Mouse (Mus musculus) kidney, embryonic 14.5 days (tissue): ENCODE data around the gene Zmat1. TPM values are rescaled to one million over a fixed set of nuclear protein-coding genes. Genes with fewer than 3 reads are reported as not detected.

Source experiments
- ATAC-seq: fragments of 200-750 bp; cut with Nextera tagmentation; 2 replicates; pipeline ENCODE4 v1.8.0; 2017; ENCODE audit warnings: moderate number of reproducible peaks, mild to moderate bottlenecking, moderate TSS enrichment, moderate library complexity; ENCODE audit not compliant: low FRiP score, low TSS enrichment
- H3K27ac ChIP-seq: fragments of 300-500 bp; sonication (generic); 2 replicates; pipeline ENCODE4 v1.5.1; 2014; ENCODE audit warnings: low read depth, mild to moderate bottlenecking, low read length, moderate library complexity, mixed read lengths
- H3K27me3 ChIP-seq: fragments of 300-500 bp; sonication (generic); 2 replicates; pipeline ENCODE4 v1.6.1; 2014; ENCODE audit warnings: mild to moderate bottlenecking, low read length; ENCODE audit not compliant: control insufficient read depth, insufficient read depth
- H3K36me3 ChIP-seq: fragments of 300-500 bp; sonication (generic); 2 replicates; pipeline ENCODE4 v1.6.1; 2014; ENCODE audit warnings: low read length, mixed read lengths; ENCODE audit not compliant: control insufficient read depth, insufficient read depth
- H3K4me1 ChIP-seq: fragments of 300-500 bp; sonication (generic); 2 replicates; pipeline ENCODE4 v1.6.1; 2014; ENCODE audit warnings: low read length, mixed read lengths; ENCODE audit not compliant: control insufficient read depth, insufficient read depth
- H3K4me2 ChIP-seq: fragments of 300-500 bp; sonication (generic); replicated peaks from 2 replicates; pipeline ENCODE4 v1.6.1; 2014; ENCODE audit warnings: low read depth, mild to moderate bottlenecking, low read length
- H3K4me3 ChIP-seq: fragments of 300-500 bp; sonication (generic); 2 replicates; pipeline ENCODE4 v1.5.1; 2014; ENCODE audit warnings: mild to moderate bottlenecking, low read length
- H3K9ac ChIP-seq: fragments of 300-500 bp; sonication (generic); 2 replicates; pipeline ENCODE4 v1.6.1; 2014; ENCODE audit warnings: low read depth, mild to moderate bottlenecking, low read length, moderate library complexity
- H3K9me3 ChIP-seq: fragments of 300-500 bp; sonication (generic); 2 replicates; pipeline ENCODE4 v1.6.1; 2016; ENCODE audit warnings: low read length; ENCODE audit not compliant: control insufficient read depth
- WGBS: fragments of 180-500 bp; shearing (Covaris S2); extraction: QIAGEN DNeasy Blood & Tissue Kit; methylation state at CpG from one replicate; pipeline ENCODE4 v1.1.7; 2014; 5-methylcytosine and 5-hydroxymethylcytosine counted together
- polyA plus RNA-seq: library from polyadenylated mRNA; unstranded; fragments of >200 nt; fragmentation: Nextera tagmentation; extraction: Ambion mirVana; gene quantifications from 2 replicates; pipeline ENCODE4 v1.2.1, GENCODE M21; 2014

Gene Zmat1
- polyA plus RNA-seq, 1 experiment from 2014 or later: 6.7 TPM

DNA sequence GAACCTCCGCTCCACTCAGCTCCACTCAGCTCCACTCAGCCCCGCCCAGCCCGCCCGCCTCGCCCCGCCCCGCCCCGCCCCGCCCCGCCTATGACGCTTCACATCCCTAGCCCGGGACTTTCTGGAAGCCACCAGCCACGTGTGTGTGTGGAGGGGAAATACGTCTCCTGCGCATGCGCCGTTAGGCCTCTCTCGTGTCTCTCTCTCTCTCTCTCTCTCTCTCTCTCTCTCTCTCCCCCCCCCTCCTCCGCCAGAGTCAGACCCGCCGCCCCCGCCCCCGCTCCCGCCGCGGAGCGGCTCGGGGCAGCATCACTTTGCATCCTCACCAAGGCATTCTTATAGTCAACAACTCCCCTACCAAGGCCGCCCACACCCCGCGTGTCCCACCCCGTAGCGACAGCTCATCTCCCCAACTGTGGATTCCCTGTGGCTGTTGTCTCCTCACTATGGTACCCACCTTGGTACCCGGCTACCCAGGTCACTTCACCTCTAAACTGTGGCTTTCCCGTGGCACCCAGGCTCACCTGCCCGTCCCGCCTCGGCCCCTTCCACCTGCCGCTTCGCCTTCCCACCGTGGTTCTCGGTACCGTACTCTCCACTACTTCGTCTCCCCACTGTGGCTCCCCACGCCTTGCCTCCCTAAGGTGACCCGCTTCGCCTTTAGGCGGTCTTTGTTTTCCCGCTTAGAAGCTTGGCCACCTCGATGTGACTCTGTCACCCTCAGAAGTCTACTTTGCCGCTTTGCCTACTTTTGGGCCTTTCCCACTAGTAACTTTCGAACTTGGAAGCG lies 45.5 kb downstream of the Zmat1 start:
- ATAC-seq: peak; percentile 98
- no peak overlapping the region for H3K9ac ChIP-seq
- WGBS: 58% methylated on average over 41 of the region's 53 CpGs
- H3K9me3 ChIP-seq: peaks cover 10% of the 10 kb centered on the region
- peak overlapping the region; percentile 28 for H3K4me3 ChIP-seq
- peak overlapping the region; percentile 30 for H3K4me2 ChIP-seq
- no peaks in the 10 kb centered on the region for H3K36me3 ChIP-seq
- no peak overlapping the region for H3K27ac ChIP-seq
- no peaks in the 10 kb centered on the region for H3K4me1 ChIP-seq
- no peaks in the 10 kb centered on the region for H3K27me3 ChIP-seq

- no peak overlapping the region for H3K4me3 ChIP-seq
- H3K27me3 ChIP-seq: peaks cover 3% of the 10 kb centered on the region; the same call in 1 of the 2 replicates
- no peak overlapping the region for H3K9ac ChIP-seq
- no peaks in the 10 kb centered on the region for H3K4me1 ChIP-seq
- no peaks in the 10 kb centered on the region for H3K9me3 ChIP-seq
- WGBS: 35% methylated on average over 5 of the region's 5 CpGs
- no peak overlapping the region for H3K27ac ChIP-seq
- H3K36me3 ChIP-seq: no peaks in the 10 kb centered on the region
- no peak overlapping the region for H3K4me2 ChIP-seq
- no peak for ATAC-seq
These were observed 78.6 kb downstream of the Zmat1 start for GRCm38 (mm10) chrX:134930361-134930760.

GRCm38 (mm10) chrX:134929927-134930326 lies 79.1 kb downstream of the Zmat1 start:
- Histone ChIP-seq H3K4me1 (no peaks in the 10 kb centered on the region), H3K9ac (no peak overlapping the region), H3K36me3 (no peaks in the 10 kb centered on the region), H3K4me3 (no peak overlapping the region), H3K4me2 (no peak overlapping the region), H3K9me3 (no peaks in the 10 kb centered on the region), H3K27ac (no peak overlapping the region), H3K27me3 (peaks cover 3% of the 10 kb centered on the region; the same call in 1 of the 2 replicates)
- no peak for ATAC-seq
- 76% methylated on average over 5 of the region's 5 CpGs for WGBS

DNA sequence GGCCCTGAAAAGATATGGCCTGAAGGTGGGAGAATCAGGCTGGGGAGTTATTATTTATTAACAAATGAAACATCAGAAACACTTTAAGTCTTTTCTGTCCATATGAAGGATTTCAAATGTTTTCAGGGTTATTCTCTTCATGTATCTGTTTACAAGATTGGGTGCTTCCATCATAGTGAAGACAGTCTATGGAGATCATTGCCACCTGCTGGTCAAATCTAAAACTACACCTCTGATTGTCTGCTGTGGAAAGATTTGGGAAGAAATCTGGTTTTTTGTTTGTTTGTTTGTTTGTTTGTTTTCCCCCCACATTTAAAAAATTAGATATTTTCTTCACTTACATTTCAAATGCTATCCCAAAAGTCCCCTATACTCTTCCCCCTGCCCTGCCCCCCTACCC lies 84.0 kb downstream of the Zmat1 start:
- Histone ChIP-seq H3K9ac (no peak overlapping the region), H3K4me1 (no peaks in the 10 kb centered on the region), H3K27ac (no peak overlapping the region), H3K4me2 (no peak overlapping the region), H3K4me3 (no peak overlapping the region), H3K36me3 (no peaks in the 10 kb centered on the region), H3K27me3 (peaks cover 3% of the 10 kb centered on the region; the same call in 1 of the 2 replicates), H3K9me3 (no peaks in the 10 kb centered on the region)
- no peak for ATAC-seq

DNA sequence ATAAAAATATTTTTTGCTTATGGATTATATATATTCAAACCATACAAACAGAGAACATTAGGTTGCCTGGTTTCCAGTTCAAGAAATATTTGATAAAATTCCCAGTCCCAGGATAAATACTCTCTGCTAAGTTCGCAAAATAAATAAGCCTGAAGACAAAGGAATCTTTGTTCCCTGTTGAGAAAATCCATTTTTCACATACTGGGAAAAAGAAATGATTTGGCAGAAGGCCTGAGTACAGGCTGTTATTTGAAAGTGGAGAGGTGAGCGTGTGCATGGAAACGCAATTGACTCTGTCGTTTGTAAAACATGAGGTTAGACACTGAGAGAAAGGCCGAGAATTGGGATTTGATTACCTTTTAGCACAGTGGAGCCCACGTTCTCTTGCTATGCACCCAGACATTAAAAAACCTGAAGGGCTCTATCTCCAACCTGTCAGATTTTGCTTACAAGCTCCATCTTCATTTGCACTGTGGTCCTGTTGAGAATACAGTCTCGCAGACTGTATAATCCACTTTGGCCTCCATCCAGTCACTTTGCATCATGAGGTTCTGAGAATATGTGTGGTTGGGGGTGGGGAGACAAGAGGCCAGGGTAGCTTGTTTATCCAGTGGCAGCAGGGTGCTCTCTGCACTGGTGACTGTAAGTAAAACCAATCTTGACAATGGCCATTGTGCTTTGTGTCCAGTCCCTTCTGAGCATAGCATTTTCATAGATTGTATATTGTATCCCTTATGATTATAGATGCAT lies 85.2 kb downstream of the Zmat1 start:
- no peaks in the 10 kb centered on the region for H3K36me3 ChIP-seq
- no peak overlapping the region for H3K9ac ChIP-seq
- no peak overlapping the region for H3K4me3 ChIP-seq
- ATAC-seq: no peak
- H3K4me2 ChIP-seq: no peak overlapping the region
- H3K27me3 ChIP-seq: 0 out of 2 replicates have a peak, but pooled peaks cover 3% of the 10 kb centered on the region
- H3K9me3 ChIP-seq: no peaks in the 10 kb centered on the region
- 70% methylated on average over 7 of the region's 7 CpGs for WGBS
- no peaks in the 10 kb centered on the region for H3K4me1 ChIP-seq
- no peak overlapping the region for H3K27ac ChIP-seq

Other genes with a start within 250 kb of the Zmat1 start
- gene Armcx2, start 200.0 kb downstream of the Zmat1 start, polyA plus RNA-seq: 54.8 and 66.8 TPM in 2 replicates
- 0.64 and 0.84 TPM in 2 replicates for gene Nxf2, start 44.5 kb downstream of the Zmat1 start, polyA plus RNA-seq
- not detected in 2 replicates for gene Gm15023, start 168.4 kb upstream of the Zmat1 start, polyA plus RNA-seq
- gene Tceal6, start 201.5 kb upstream of the Zmat1 start, polyA plus RNA-seq: not detected in 2 replicates